Mouse (Mus musculus) bone marrow, adult 2 months (tissue): Measurements from ENCODE around the gene Etfrf1. TPM values are rescaled to one million over a fixed set of nuclear protein-coding genes. Genes with fewer than 3 reads are reported as not detected.

ENCODE experiments used
- H3K27ac ChIP-seq: fragments of 200-500 bp; 2 replicates; pipeline ENCODE4 v1.5.1; 2012; ENCODE audit warnings: low read depth, mild to moderate bottlenecking, control low read depth, inconsistent platforms, low read length; ENCODE audit not compliant: control insufficient read depth, poor library complexity, insufficient read depth
- H3K4me1 ChIP-seq: fragments of 200-500 bp; 2 replicates; pipeline ENCODE4 v1.6.1; 2011; ENCODE audit warnings: low read length; ENCODE audit not compliant: control insufficient read depth, insufficient read depth
- H3K4me3 ChIP-seq: fragments of 200-500 bp; replicated peaks from 2 replicates; pipeline ENCODE3; 2011; ENCODE audit warnings: mild to moderate bottlenecking, low read depth, low read length, control low read depth; ENCODE audit not compliant: control insufficient read depth
- CTCF ChIP-seq: fragments of 200-500 bp; IDR thresholded peaks from 2 replicates; pipeline ENCODE4 v1.5.1; 2011; ENCODE audit warnings: low read length, control low read depth; ENCODE audit not compliant: control insufficient read depth, insufficient read depth
- POLR2A ChIP-seq: fragments of 200-500 bp; IDR thresholded peaks from 2 replicates; pipeline ENCODE4 v1.6.1; 2011; ENCODE audit warnings: low read depth, mild to moderate bottlenecking, control low read depth, low read length, borderline replicate concordance; ENCODE audit not compliant: control insufficient read depth
- WGBS: fragments of 180-500 bp; shearing (Covaris S2); methylation state at CpG from one replicate; pipeline ENCODE4 v1.1.7; 2018; 5-methylcytosine and 5-hydroxymethylcytosine counted together
- polyA plus RNA-seq: library from polyadenylated mRNA; stranded (reverse); fragments of >200 nt; gene quantifications from 2 replicates; pipeline ENCODE4 v1.2.4, GENCODE M21; 2011; ENCODE audit warnings: low replicate concordance; ENCODE audit not compliant: missing spikeins, insufficient read depth, insufficient read length

Etfrf1 gene
- polyA plus RNA-seq, 1 experiment = 17.9 TPM

- no peak for TF ChIP-seq CTCF
- no peak for TF ChIP-seq POLR2A
- H3K4me3 ChIP-seq = no peak overlapping the region
- no peaks in the 10 kb centered on the region for H3K4me1 ChIP-seq
- WGBS = 94% methylated on average over 6 of the region's 6 CpGs
- no peak overlapping the region for H3K27ac ChIP-seq
Measured at GRCm38 (mm10) chr6:145240285-145240684, 29.4 kb downstream of the Etfrf1 start.

- TF ChIP-seq CTCF (no peak), POLR2A (no peak)
- Histone ChIP-seq H3K27ac (no peak overlapping the region), H3K4me1 (peaks cover 2% of the 10 kb centered on the region; the same call in 1 of the 2 replicates), H3K4me3 (no peak overlapping the region)
- 25% methylated on average over 1 of the region's 1 CpGs for WGBS
Measured at GRCm38 (mm10) chr6:145242521-145242920, 31.6 kb downstream of the Etfrf1 start.

GRCm38 (mm10) chr6:145246841-145247240 is 35.9 kb downstream of the Etfrf1 start:
- no peak overlapping the region for H3K27ac ChIP-seq
- 90% methylated on average over 5 of the region's 5 CpGs for WGBS
- TF ChIP-seq POLR2A (no peak), CTCF (no peak)
- no peak overlapping the region for H3K4me3 ChIP-seq
- peaks cover 4% of the 10 kb centered on the region; the same call in 1 of the 2 replicates for H3K4me1 ChIP-seq

- Histone ChIP-seq H3K4me1 (peaks cover 4% of the 10 kb centered on the region; the same call in 1 of the 2 replicates), H3K27ac (no peak overlapping the region), H3K4me3 (peak overlapping the region; percentile 16)
- TF ChIP-seq POLR2A (no peak), CTCF (no peak)
- WGBS = 84% methylated on average over 3 of the region's 3 CpGs
Measured at GRCm38 (mm10) chr6:145247886-145248285, 37.0 kb downstream of the Etfrf1 start.

GRCm38 (mm10) chr6:145249291-145250184 is 38.6 kb downstream of the Etfrf1 start:
- TF ChIP-seq POLR2A (peak; percentile 53; the same call in 1 of the 2 replicates), CTCF (no peak)
- WGBS = 2% methylated on average over 124 of the region's 124 CpGs
- Histone ChIP-seq H3K4me3 (peak overlapping the region; percentile 82), H3K4me1 (peaks cover 4% of the 10 kb centered on the region; the same call in 1 of the 2 replicates), H3K27ac (peak overlapping the region; percentile 98)

GRCm38 (mm10) chr6:145250185-145250791 is 39.4 kb downstream of the Etfrf1 start, which contains the start of gene Kras:
Gene Kras (minus strand): TSS chr6:145250239.
- WGBS = 2% methylated on average over 77 of the region's 83 CpGs
- H3K4me1 ChIP-seq = peaks cover 4% of the 10 kb centered on the region; the same call in 1 of the 2 replicates
- H3K27ac ChIP-seq = peak within 1 kb of the TSS; percentile 98
- peak within 1 kb of the TSS; percentile 82 for H3K4me3 ChIP-seq
- TF ChIP-seq CTCF (no peak), POLR2A (peak; percentile 70; the same call in 1 of the 2 replicates)

GRCm38 (mm10) chr6:145250820-145251219 is 39.9 kb downstream of the Etfrf1 start:
- peaks cover 4% of the 10 kb centered on the region; the same call in 1 of the 2 replicates for H3K4me1 ChIP-seq
- no peak overlapping the region for H3K27ac ChIP-seq
- TF ChIP-seq POLR2A (no peak), CTCF (no peak)
- WGBS = 36% methylated on average over 16 of the region's 16 CpGs
- H3K4me3 ChIP-seq = peak overlapping the region; percentile 82

- Histone ChIP-seq H3K4me3 (no peak overlapping the region), H3K4me1 (no peaks in the 10 kb centered on the region), H3K27ac (no peak overlapping the region)
- TF ChIP-seq POLR2A (no peak), CTCF (no peak)
- 75% methylated on average over 13 of the region's 13 CpGs for WGBS
Measured at GRCm38 (mm10) chr6:145255952-145256700, 45.2 kb downstream of the Etfrf1 start.
